Mouse (Mus musculus): ENCODE measurements at regions not wholly inside any gene's neighbourhood (a gene's known extent, or its start where the extent isn't known, plus 50 kb on each side); places are given as distances from the start of the nearest gene placed in this dataset.

DNA sequence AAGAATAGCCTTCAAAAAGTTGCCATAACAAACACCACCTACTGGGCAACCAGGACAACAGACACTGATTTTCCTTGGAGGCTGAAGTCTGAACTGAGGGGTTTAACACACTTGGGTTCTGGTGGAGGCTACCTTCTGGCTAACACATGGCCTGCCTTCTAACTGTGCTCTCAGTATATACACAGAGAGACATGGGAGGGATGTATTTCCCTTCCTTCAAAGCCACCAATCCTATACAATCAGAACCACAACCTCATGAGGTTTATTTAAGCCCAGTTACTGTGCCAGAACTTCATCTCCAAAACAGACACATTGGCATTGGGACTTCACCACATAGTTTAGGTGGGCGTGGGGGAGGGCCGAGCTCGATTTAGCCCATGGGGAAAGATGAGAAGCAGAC lies 50.1 kb upstream of the Smad1 start:
- Histone ChIP-seq H3K4me1 (ENCODE audit: control insufficient read depth, insufficient read depth, low read length) (no peaks in the 10 kb centered on the region), H3K9ac (replicated peaks; ENCODE audit: low read length) (no peak overlapping the region), H3K4me2 (ENCODE audit: low read depth, low read length) (no peak overlapping the region), H3K36me3 (replicated peaks; ENCODE audit: control insufficient read depth, insufficient read depth, low read depth, low read length) (no peaks in the 10 kb centered on the region), H3K27me3 (ENCODE audit: control insufficient read depth, insufficient read depth, low read length) (no peaks in the 10 kb centered on the region), H3K9me3 (replicated peaks; ENCODE audit: control insufficient read depth, low read length) (no peaks in the 10 kb centered on the region), H3K27ac (replicated peaks; ENCODE audit: low read depth, low read length) (no peak overlapping the region), H3K4me3 (ENCODE audit: low read depth, low read length) (no peak overlapping the region)
- DNase-seq (ENCODE audit: low spot score) (no peak), ATAC-seq (replicated peaks; ENCODE audit: insufficient number of reproducible peaks, low FRiP score, low TSS enrichment, low read depth) (no peak)
- WGBS = 86% methylated on average over 3 of the region's 3 CpGs
